Mouse (Mus musculus) spleen, adult 2 months (tissue): ENCODE measurements around the gene Fam196b. TPM values are rescaled to one million over a fixed set of nuclear protein-coding genes. Genes with fewer than 3 reads are reported as not detected.

ENCODE experiments used
- DNase-seq, 2 experiments: peaks; one replicate each; pipeline versions ENCODE4 v3.0.0 to v3.0.0-alpha.2; 2012 to 2021; ENCODE audit warnings: low spot score in 2 of 2, low read depth in 1 of 2
- H3K27ac ChIP-seq: fragments of 200-500 bp; 2 replicates; pipeline ENCODE4 v1.5.1; 2012; ENCODE audit warnings: low read length, inconsistent platforms; ENCODE audit not compliant: insufficient read depth
- H3K27me3 ChIP-seq: fragments of 200-500 bp; 2 replicates; pipeline ENCODE4 v1.6.1; 2012; ENCODE audit warnings: mild to moderate bottlenecking, moderate library complexity, low read length, inconsistent platforms; ENCODE audit not compliant: control insufficient read depth, insufficient read depth
- H3K36me3 ChIP-seq: fragments of 200-500 bp; 2 replicates; pipeline ENCODE4 v1.6.1; 2012; ENCODE audit warnings: mild to moderate bottlenecking, low read length, inconsistent platforms; ENCODE audit not compliant: control insufficient read depth, insufficient read depth
- H3K4me1 ChIP-seq: fragments of 200-500 bp; 2 replicates; pipeline ENCODE4 v1.6.1; 2011; ENCODE audit warnings: inconsistent platforms; ENCODE audit not compliant: control insufficient read depth, insufficient read depth, insufficient read length
- H3K4me3 ChIP-seq: fragments of 200-500 bp; 2 replicates; pipeline ENCODE4 v1.5.1; 2011; ENCODE audit warnings: mild to moderate bottlenecking, inconsistent platforms; ENCODE audit not compliant: insufficient read depth, insufficient read length; ENCODE audit errors: extremely low read depth
- CTCF ChIP-seq: fragments of 200-500 bp; IDR thresholded peaks from 2 replicates; pipeline ENCODE4 v1.5.1; 2011; ENCODE audit warnings: mild to moderate bottlenecking, inconsistent platforms; ENCODE audit not compliant: insufficient read depth, insufficient read length, insufficient replicate concordance; ENCODE audit errors: extremely low read depth
- POLR2A ChIP-seq: fragments of 200-500 bp; IDR thresholded peaks from 2 replicates; pipeline ENCODE4 v1.6.1; 2011; ENCODE audit warnings: low read depth, low read length, inconsistent platforms
- WGBS: fragments of 180-500 bp; shearing (Covaris S2); methylation state at CpG from one replicate; pipeline ENCODE4 v1.1.7; 2018; 5-methylcytosine and 5-hydroxymethylcytosine counted together
- polyA plus RNA-seq: library from polyadenylated mRNA; depleted of rRNA; stranded (reverse); fragments of >200 nt; gene quantifications from 2 replicates; pipeline ENCODE4 v1.2.3, GENCODE M21; 2012

The Fam196b gene
- polyA plus RNA-seq, 1 experiment: 0.05 TPM

DNA sequence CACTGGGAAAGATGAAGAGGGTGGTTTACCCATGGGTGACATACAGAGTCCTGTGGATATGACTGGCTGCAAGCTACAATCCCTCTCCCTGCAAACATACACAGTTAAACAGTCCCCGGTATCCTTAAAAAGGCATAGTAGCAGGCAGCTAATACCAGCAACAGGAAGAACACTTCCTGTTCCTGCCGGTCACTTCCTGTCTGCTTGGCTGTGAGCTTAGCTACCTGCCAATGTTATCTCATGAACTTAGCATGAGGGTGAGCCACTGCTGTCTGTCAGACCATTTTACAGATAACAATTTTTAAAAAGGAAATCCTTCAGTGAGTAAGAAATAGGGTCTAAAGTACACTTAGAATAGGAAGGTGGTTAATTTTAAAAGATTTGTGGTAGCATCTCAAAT, 83.9 kb downstream of the Fam196b start:
- Histone ChIP-seq H3K27ac (no peak overlapping the region), H3K27me3 (no peaks in the 10 kb centered on the region), H3K4me3 (no peak overlapping the region), H3K4me1 (peaks cover 2% of the 10 kb centered on the region; the same call in 1 of the 2 replicates), H3K36me3 (peaks cover 10% of the 10 kb centered on the region)
- no peak for TF ChIP-seq POLR2A
- no peak for TF ChIP-seq CTCF
- DNase-seq: no peak
- WGBS: 4% methylated on average over 2 of the region's 2 CpGs

DNA sequence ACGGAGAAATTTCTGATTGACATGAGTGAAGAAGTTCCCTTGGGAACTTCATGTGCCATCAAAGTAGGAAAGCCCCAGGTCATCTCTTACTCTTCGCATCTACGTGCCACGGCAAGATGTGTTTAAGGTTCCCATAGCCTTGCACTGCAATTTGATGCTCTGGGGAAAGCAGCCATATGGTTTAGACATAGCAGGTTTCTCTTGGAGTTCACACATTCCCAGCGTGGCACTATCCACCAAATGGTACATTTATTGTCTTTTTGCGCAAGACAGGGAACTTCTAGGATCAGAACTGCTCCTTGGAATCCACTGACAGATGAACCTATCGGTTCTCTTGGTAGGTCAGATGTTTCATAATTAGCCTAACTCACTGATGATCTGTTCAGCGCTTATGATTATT, 86.7 kb downstream of the Fam196b start:
- 98% methylated on average over 8 of the region's 8 CpGs for WGBS
- H3K4me3 ChIP-seq: no peak overlapping the region
- no peaks in the 10 kb centered on the region for H3K27me3 ChIP-seq
- no peak for DNase-seq
- TF ChIP-seq CTCF (no peak), POLR2A (no peak)
- H3K27ac ChIP-seq: no peak overlapping the region
- H3K36me3 ChIP-seq: peaks cover 8% of the 10 kb centered on the region
- H3K4me1 ChIP-seq: peaks cover 2% of the 10 kb centered on the region; the same call in 1 of the 2 replicates

DNA sequence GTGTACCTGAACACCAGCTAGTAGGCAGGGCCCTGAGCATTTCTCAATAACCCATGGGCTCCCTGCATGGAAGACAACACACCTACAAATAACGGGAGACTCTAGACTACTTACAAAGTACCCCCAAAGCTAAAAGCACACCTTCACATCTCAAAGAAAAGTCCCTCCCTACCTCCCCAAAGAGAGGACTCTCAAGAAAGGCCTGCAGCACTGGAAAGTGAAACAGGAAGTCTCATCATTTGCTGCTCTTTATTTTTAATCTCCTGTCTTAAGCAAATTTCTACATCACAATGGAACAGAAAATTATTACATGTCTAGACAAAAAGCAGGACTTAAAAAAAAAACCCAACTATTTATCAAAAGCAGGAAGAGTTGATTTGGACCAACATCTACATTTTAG, 90.7 kb downstream of the Fam196b start:
- Histone ChIP-seq H3K4me3 (no peak overlapping the region), H3K4me1 (no peaks in the 10 kb centered on the region; the same call in 1 of the 2 replicates), H3K27ac (no peak overlapping the region), H3K36me3 (peaks cover 8% of the 10 kb centered on the region), H3K27me3 (no peaks in the 10 kb centered on the region)
- no peak for DNase-seq
- no peak for TF ChIP-seq CTCF
- no peak for TF ChIP-seq POLR2A
- 67% methylated on average over 1 of the region's 1 CpGs for WGBS

DNA sequence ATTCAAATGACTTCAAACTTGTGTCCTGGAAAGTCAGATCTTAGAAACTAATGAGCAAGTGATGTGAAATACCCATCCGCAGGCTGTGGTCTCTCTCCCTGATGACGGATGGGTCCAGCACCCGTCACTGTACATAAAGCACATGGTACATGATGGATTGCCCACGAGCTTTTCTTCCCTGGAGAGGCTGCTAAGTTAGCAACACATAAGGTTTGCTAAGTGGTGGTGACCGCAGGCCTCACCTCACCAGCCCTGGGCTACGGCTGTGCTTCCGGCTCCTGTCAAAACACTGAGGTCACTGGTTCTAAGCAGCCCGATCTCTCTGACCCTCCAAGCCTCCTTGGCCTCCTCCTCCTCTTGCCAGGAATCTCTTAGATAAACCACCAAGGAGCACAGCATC, 91.7 kb downstream of the Fam196b start:
- TF ChIP-seq POLR2A (no peak), CTCF (no peak)
- Histone ChIP-seq H3K4me1 (no peaks in the 10 kb centered on the region; the same call in 1 of the 2 replicates), H3K36me3 (peaks cover 8% of the 10 kb centered on the region), H3K27ac (no peak overlapping the region), H3K4me3 (no peak overlapping the region), H3K27me3 (no peaks in the 10 kb centered on the region)
- DNase-seq: no peak
- WGBS: 91% methylated on average over 8 of the region's 8 CpGs

DNA sequence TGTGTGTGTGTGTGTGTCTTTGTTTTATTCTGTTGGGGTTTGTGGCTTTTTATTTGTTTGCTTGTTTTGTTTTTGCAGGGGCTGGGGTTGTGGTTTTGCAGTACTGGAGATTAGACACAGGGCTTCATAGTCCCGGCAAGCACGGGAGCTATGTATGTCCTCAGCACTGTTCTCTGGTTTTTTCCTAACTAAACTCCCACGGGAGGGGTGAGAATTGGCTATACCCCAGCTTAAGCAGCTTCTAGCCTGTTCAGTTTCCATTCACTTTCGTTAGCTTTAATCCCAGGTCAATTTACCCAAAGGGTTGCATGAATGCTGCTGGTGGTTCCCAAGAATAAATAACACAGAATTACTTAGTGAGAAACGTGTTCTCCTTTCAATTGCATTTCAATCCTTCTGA, 92.2 kb downstream of the Fam196b start:
- WGBS: 77% methylated on average over 5 of the region's 5 CpGs
- H3K27me3 ChIP-seq: no peaks in the 10 kb centered on the region
- no peaks in the 10 kb centered on the region; the same call in 1 of the 2 replicates for H3K4me1 ChIP-seq
- no peak overlapping the region for H3K27ac ChIP-seq
- no peak for TF ChIP-seq CTCF
- no peak for TF ChIP-seq POLR2A
- no peak for DNase-seq
- no peak overlapping the region for H3K4me3 ChIP-seq
- peaks cover 7% of the 10 kb centered on the region for H3K36me3 ChIP-seq

DNA sequence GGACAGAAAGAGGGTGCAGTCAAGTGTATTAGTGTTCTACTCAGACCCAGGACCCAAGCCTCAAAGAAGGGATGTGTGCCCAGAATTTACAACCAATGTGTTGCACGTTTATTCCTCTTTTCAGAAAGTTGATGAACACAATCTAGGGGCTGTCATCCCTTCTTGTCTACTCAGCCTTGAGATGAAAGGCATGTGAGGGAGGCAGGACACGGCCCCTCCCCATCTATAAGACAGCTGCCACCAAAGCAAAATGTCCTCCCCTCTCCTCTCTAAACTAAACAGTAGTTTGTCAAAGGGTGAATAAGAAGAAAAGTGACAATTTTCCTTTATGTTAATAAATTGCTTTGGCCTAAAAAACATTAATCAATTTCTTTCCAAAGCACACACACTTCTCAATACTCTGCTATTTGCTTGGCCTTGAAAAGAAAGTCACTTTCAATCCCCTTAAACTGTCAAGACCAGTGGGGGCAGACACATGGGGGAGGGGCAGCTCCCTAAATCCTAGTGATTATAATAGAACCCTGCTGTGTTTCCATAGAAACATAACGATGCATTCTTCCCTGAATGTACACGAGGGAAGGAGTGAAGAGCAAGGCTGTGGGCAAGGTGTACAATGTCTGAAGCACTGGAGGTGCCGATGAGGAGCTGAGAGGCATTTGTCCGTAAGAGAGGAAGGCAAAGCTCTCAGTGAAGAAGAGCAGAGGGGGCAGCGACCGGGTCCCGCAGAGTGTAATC, 101.4 kb downstream of the Fam196b start:
- no peak for TF ChIP-seq CTCF
- no peak for TF ChIP-seq POLR2A
- peaks cover 3% of the 10 kb centered on the region; the same call in 1 of the 2 replicates for H3K4me1 ChIP-seq
- 90% methylated on average over 9 of the region's 9 CpGs for WGBS
- DNase-seq: no peak
- H3K36me3 ChIP-seq: peaks cover 17% of the 10 kb centered on the region
- no peak overlapping the region for H3K4me3 ChIP-seq
- no peak overlapping the region for H3K27ac ChIP-seq
- H3K27me3 ChIP-seq: no peaks in the 10 kb centered on the region

DNA sequence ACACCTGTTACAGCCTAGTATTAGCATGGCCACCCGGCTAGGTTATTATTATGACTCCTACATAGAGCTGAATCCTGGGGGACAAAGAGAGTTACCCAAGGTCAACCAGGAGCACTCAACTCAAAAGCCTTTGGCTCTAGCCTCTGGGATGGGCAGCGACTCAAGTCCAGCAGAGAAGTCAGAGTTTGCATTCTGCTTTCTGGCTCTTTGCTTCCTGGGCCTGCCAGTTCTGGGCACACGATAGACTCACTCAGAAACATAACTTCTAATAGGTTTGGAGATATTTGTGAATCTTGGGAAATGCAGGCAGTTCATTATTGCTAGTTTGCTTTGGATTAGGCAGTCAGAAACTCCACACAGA, 102.0 kb downstream of the Fam196b start:
- Histone ChIP-seq H3K4me1 (peaks cover 3% of the 10 kb centered on the region; the same call in 1 of the 2 replicates), H3K27me3 (no peaks in the 10 kb centered on the region), H3K4me3 (no peak overlapping the region), H3K36me3 (peaks cover 17% of the 10 kb centered on the region), H3K27ac (no peak overlapping the region)
- DNase-seq: no peak
- TF ChIP-seq POLR2A (no peak), CTCF (no peak)
- 86% methylated on average over 3 of the region's 3 CpGs for WGBS
